Mouse (Mus musculus): ENCODE measurements around the gene Btbd3.
"Not testable (repeated sequence)": the region's sequence is repeated elsewhere in the genome, so short reads cannot be mapped to it uniquely, and the experiment has no call there.

DNA sequence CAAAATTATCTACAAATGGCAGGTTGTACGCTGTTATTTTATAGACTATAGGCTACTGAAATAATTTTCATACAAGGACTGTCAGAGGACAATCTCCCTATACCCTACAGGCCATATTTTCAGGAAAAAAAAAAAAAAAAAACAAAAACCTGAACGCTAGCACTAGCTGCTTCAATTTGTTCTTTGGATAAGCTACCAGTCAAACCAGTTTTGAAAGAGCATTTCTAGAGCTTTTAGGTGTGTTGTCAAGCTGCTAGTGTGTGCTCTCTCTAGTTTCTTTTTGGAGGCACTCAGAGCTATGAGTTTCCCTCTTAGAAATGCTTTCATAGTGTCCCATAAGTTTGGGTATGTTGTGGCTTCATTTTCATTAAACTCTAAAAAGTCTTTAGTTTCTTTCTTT is 77.8 kb downstream of the Btbd3 start:
- TF ChIP-seq CTCF, EP300 (IDR thresholded peaks at IDR 0.05; ENCODE audit: low read depth): not testable (repeated sequence)

Data from liver, postnatal 0 days (tissue).